Mouse (Mus musculus): Measurements from ENCODE around the gene Cib2.

DNA sequence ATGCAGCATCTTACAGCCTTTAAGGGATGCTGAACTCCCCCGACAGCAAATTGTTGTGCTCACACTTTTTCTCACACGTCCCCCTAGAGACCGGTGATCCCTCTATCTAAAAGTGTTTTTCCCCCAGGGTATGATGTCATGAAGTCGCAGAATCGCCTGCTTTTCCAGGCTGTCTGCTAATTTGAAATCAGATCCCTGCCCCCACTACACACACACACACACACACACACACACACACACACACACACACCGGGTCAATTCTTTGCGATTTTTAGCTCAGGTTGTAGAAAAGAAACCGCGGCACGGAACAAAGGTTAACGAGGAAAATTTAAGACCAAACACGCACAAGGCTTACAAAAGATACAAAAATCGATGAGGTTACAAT, 57.9 kb downstream of the Cib2 start:
- TF ChIP-seq CTCF (IDR thresholded peaks at IDR 0.05) = no peak
- no peak for TF ChIP-seq POLR2A (IDR thresholded peaks at IDR 0.05; ENCODE audit: insufficient read depth, low read depth, low read length)

Data from heart, adult 2 months (tissue).